Mouse (Mus musculus) left cerebral cortex, adult 2 months (tissue): ENCODE results near the gene Tent4b. TPM values are rescaled to one million over a fixed set of nuclear protein-coding genes. Genes with fewer than 3 reads are reported as not detected.
"Not testable (repeated sequence)": the region's sequence is repeated elsewhere in the genome, so short reads cannot be mapped to it uniquely, and the experiment has no call there.

ENCODE experiments used
- DNase-seq, 2 experiments: peaks; one replicate each; pipeline ENCODE4 v3.0.0; 2021 to 2022; ENCODE audit warnings: low spot score in 2 of 2, mixed read lengths in 1 of 2; ENCODE audit errors: extremely low spot score in 1 of 2
- H3K27ac ChIP-seq: fragments of 200-600 bp; 2 replicates; pipeline ENCODE4 v1.8.1; 2022
- H3K4me3 ChIP-seq: fragments of 200-600 bp; 2 replicates; pipeline ENCODE4 v1.8.1; 2022
- CTCF ChIP-seq: fragments of 200-600 bp; IDR thresholded peaks from 2 replicates; pipeline ENCODE4 v1.8.1; 2022; ENCODE audit warnings: antibody characterized with exemption, mild to moderate bottlenecking, moderate library complexity
- intact Hi-C: fragments of 180-260 bp; cut with DNase I; formaldehyde crosslinking; loops from one replicate; pipeline ENCODE4 v1.15.1; 2025
- total RNA-seq, 2 experiments: library from RNA; stranded (reverse); gene quantifications; 2 replicates each; pipeline ENCODE4 v1.2.3; 2021

The Tent4b gene
- total RNA-seq, 2 experiments from 2014 or later = 38.6 to 39.8 TPM

DNA sequence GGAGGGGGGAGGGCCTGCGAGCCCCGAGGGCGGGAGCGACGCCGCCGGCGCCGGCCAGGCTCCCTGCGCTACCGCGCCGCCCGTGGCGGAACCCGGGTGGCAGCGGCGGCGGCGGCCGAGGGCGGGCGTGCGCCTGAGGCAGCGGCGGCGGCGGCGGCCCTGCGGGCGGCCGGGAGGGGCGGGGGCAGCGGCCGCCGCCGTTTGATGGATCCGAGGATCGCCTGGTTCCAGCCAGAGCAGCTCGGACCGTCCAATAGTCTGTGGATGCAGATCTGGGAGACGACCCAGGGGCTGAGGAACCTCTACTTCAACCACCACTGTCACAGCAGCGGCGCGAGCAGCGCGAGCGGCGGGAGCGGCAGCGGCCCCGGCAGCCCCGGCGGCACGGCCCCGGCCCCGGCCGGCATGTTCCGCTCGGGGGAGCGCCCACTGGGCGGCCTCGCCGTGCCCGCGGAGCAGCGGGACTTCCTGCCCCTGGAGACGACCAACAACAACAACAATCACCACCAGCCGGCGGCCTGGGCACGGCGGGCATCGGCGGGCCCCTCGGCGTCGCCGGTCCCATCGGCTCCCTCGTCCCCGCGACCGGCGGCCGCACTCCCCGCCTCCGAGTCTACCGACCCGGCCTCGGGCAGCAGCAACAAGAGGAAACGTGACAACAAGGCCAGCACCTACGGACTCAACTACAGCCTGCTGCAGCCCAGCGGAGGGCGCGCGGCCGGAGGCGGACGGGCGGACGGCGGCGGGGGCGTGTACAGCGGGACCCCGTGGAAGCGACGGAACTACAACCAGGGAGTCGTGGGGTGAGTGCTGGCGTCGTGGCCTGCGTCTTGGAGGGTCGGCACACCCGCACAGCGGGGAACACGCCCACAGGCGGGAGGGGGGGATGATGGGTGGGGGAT lies 938 bp downstream of the Tent4b start:
- Histone ChIP-seq H3K27ac (peak overlapping the region; percentile 64), H3K4me3 (peak overlapping the region; percentile 87)
- peak; percentile 29 to 45 for DNase-seq
- no peak for TF ChIP-seq CTCF
- intact Hi-C loops = loop anchor here (5.0 kb wide), 1 partner anchor 42 kb away; no protein-coding TSS in a partner anchor

DNA sequence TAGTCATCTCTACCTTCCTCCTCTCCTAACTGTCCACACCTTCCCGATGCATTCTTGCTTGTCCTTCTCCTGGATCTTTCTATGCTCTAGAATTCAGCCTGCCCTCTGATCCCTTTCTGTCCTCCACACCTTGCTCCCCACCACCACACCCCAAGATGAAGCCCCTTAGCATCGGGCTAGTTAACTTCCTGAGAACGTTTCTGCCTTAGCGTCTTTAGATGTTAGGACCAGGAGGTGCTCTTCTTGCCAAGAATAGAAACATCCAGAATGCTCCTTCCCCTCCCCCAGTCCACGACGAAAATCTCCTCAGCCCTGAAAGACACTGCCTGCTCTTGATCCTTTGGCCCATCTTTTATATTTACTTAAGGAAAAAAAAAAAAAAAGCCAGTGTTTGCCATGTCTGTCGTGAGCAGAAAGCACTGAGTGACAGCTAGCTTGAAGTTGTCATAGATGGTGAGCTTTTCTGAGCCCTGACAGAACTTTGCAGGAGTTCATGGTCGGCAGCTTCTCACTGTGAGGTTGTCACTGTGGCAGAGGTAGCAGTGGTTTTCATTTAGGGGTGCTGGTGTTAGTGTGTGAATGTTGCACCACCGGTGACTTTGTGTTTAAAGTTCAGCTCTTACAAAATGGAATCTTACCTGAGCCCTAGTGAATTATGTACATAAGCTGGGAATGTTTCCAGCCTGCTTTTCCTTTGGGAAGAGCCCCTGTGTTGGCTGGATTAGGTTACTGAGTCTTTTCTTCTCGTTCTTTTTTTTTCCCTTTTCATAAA lies 1.9 kb downstream of the Tent4b start:
- no peak for DNase-seq
- TF ChIP-seq CTCF = no peak
- intact Hi-C loops = loop anchor here (5.0 kb wide), 1 partner anchor 41 kb away; no protein-coding TSS in a partner anchor
- peak overlapping the region; percentile 87 for H3K4me3 ChIP-seq
- peak overlapping the region; percentile 64; the same call in 1 of the 2 replicates for H3K27ac ChIP-seq

DNA sequence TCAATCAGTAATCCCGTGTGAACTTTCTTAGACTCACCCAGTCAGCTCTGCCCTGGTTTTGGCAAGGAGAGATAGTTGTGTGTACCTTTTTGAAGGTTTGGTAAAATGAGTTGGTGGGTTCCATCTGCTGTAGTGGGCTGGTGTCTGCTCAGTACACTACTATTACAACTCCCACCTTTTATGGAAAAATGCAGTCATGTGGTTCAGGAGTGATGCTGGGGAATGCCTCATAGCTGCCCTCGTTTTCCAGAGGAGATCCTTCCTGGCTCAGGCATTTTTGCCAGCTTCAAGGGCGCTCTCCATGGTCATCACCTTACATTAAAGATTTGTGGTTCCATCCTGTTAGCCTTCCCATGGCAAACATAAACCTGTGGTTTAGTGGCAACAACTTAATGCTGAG lies 2.6 kb downstream of the Tent4b start:
- Histone ChIP-seq H3K4me3 (no peak overlapping the region; the same call in 1 of the 2 replicates), H3K27ac (no peak overlapping the region)
- DNase-seq = no peak
- intact Hi-C loops = loop anchor here (5.0 kb wide), 1 partner anchor 41 kb away; no protein-coding TSS in a partner anchor
- no peak for TF ChIP-seq CTCF

DNA sequence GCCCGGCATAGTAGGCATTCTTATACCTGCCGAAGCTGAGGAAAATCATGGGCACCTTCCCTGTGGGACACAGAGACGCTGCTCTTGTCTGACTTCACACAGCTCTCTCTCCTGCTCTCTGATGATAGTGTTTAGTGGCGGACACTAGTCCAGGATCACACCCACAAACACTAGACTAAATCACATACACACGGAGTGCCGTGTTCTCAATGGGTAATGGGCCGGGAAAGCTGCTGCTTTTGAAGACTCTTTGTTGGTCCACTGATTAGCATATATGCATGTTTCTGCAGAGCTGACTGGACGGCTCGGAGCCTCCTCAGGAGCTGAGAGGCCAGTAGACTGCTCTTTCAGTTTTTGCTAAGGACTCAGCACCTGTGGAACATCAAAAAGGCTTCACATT lies 7.0 kb downstream of the Tent4b start:
- intact Hi-C loops = no loop called here
- H3K4me3 ChIP-seq = no peak overlapping the region
- TF ChIP-seq CTCF = no peak
- H3K27ac ChIP-seq = no peak overlapping the region
- no peak for DNase-seq

GRCm38 (mm10) chr8:88207121-88207821 lies 8.3 kb downstream of the Tent4b start:
- TF ChIP-seq CTCF = no peak
- no peak for DNase-seq
- Histone ChIP-seq H3K27ac (no peak overlapping the region), H3K4me3 (no peak overlapping the region)
- intact Hi-C loops = no loop called here

- DNase-seq, intact Hi-C loops, H3K4me3 ChIP-seq: not testable (repeated sequence)
Observed at GRCm38 (mm10) chr8:88209930-88210827, 11.2 kb downstream of the Tent4b start.

DNA sequence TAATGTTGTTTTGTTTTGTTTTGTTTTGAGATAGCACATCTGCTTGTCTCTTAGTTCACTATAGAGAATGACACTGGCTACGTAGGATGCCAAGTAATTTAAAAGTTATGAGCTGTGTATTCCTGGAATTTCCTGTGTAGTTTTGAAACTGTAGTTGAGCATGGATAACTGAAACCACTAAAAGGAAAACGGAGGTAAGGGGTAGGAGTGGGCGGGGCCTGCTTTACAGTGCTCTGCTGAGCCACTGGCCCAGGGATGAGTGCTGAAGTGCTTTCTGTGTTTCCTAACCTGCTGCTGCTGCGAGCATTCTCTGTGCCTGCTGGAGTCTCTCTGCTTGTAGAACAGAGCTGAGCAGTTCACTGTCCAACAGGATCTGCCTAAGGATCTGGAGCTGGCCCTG lies 22.3 kb downstream of the Tent4b start:
- Histone ChIP-seq H3K27ac (no peak overlapping the region), H3K4me3 (no peak overlapping the region)
- no peak for DNase-seq
- intact Hi-C loops = no loop called here
- TF ChIP-seq CTCF = no peak

More at GRCm38 (mm10) chr8:88209930-88210827, 11.2 kb downstream of the Tent4b start:
- not testable (repeated sequence) for H3K27ac ChIP-seq

DNA sequence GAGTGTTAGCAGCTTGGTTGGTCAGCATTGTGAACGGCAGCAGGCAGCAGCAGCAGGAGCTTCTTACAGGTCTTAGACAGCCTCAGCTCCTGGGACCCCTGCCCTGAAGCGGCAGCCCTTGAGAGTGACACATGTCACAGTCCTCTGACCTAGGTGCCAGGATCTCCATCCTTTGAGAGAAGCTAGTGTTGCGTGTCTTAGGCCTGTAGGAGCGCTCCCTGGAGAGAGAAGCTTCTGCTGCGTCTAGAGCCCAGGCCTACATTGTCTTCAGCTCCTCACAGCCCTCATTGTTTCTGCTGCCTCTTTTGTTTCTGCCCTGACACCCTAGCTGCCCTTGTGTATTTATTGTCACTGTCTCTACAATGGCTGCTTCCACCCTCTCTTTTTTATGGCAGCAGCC lies 26.3 kb downstream of the Tent4b start:
- intact Hi-C loops = no loop called here
- H3K27ac ChIP-seq = peak overlapping the region; percentile 25
- DNase-seq = no peak
- no peak for TF ChIP-seq CTCF
- H3K4me3 ChIP-seq = no peak overlapping the region

DNA sequence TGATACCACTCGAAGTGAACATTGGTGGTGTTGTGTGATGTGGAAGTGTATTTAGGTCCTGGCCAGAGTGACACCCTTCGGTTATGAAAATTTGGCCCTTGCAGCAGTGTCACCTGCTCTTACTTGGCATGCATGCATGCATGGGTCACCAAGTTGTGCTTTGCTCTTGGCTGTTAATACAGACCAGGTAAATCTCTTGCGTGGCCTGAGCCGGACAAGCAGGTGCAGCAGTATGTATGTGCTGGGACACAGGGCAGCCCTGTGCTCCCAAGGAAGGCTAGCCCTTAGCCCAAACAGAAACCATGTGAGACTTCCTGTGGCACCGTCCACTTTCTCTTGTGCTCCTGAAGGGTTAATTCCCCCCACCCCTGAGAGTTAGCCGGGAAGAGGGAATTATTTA lies 28.8 kb downstream of the Tent4b start:
- intact Hi-C loops = no loop called here
- Histone ChIP-seq H3K4me3 (no peak overlapping the region), H3K27ac (no peak overlapping the region)
- TF ChIP-seq CTCF = no peak
- no peak for DNase-seq

- no peak for DNase-seq
- no peak overlapping the region for H3K27ac ChIP-seq
- H3K4me3 ChIP-seq = no peak overlapping the region
- intact Hi-C loops = no loop called here
- TF ChIP-seq CTCF = no peak
Observed at GRCm38 (mm10) chr8:88228286-88228685, 29.3 kb downstream of the Tent4b start.

GRCm38 (mm10) chr8:88228800-88229199 lies 29.8 kb downstream of the Tent4b start:
- no peak overlapping the region for H3K27ac ChIP-seq
- DNase-seq = no peak
- TF ChIP-seq CTCF = no peak; the same call in 1 of the 2 replicates
- H3K4me3 ChIP-seq = no peak overlapping the region
- intact Hi-C loops = no loop called here
